Mouse (Mus musculus): ENCODE results near the gene Rtl6. TPM values are rescaled to one million over a fixed set of nuclear protein-coding genes. Genes with fewer than 3 reads are reported as not detected.

Rtl6 gene
- polyA plus RNA-seq, 1 experiment from 2014 or later, result 8.5 TPM

- H3K4me2 ChIP-seq, result no peak overlapping the region
- peaks cover 2% of the 10 kb centered on the region; the same call in 1 of the 2 replicates for H3K27me3 ChIP-seq
- ATAC-seq (replicated peaks; ENCODE audit: insufficient number of reproducible peaks, insufficient read depth, low FRiP score, low read depth), result no peak
- H3K4me1 ChIP-seq (replicated peaks), result no peaks in the 10 kb centered on the region
- no peaks in the 10 kb centered on the region for H3K9me3 ChIP-seq (replicated peaks)
- H3K36me3 ChIP-seq, result no peaks in the 10 kb centered on the region
- no peak overlapping the region for H3K4me3 ChIP-seq
- H3K9ac ChIP-seq, result no peak overlapping the region
- no peak overlapping the region for H3K27ac ChIP-seq
- 87% methylated on average over 9 of the region's 9 CpGs for WGBS
Observed at GRCm38 (mm10) chr15:84536611-84537010, 21.0 kb downstream of the Rtl6 start.

- WGBS, result 91% methylated on average over 2 of the region's 2 CpGs
- no peak overlapping the region for H3K9ac ChIP-seq
- H3K4me2 ChIP-seq, result no peak overlapping the region
- no peak overlapping the region for H3K4me3 ChIP-seq
- no peaks in the 10 kb centered on the region for H3K36me3 ChIP-seq
- no peak overlapping the region for H3K27ac ChIP-seq
- H3K4me1 ChIP-seq (replicated peaks), result no peaks in the 10 kb centered on the region
- H3K9me3 ChIP-seq (replicated peaks), result no peaks in the 10 kb centered on the region
- peaks cover 7% of the 10 kb centered on the region; the same call in 1 of the 2 replicates for H3K27me3 ChIP-seq
- no peak for ATAC-seq (replicated peaks; ENCODE audit: insufficient number of reproducible peaks, insufficient read depth, low FRiP score, low read depth)
Observed at GRCm38 (mm10) chr15:84535953-84536352, 21.7 kb downstream of the Rtl6 start.

GRCm38 (mm10) chr15:84532211-84532610, 25.4 kb downstream of the Rtl6 start:
- no peak overlapping the region for H3K4me2 ChIP-seq
- H3K27me3 ChIP-seq, result peaks cover 7% of the 10 kb centered on the region; the same call in 1 of the 2 replicates
- H3K4me1 ChIP-seq (replicated peaks), result no peaks in the 10 kb centered on the region
- WGBS, result 59% methylated on average over 2 of the region's 2 CpGs
- no peak for ATAC-seq (replicated peaks; ENCODE audit: insufficient number of reproducible peaks, insufficient read depth, low FRiP score, low read depth)
- H3K4me3 ChIP-seq, result no peak overlapping the region
- H3K9ac ChIP-seq, result no peak overlapping the region
- no peak overlapping the region for H3K27ac ChIP-seq
- no peaks in the 10 kb centered on the region for H3K9me3 ChIP-seq (replicated peaks)
- no peaks in the 10 kb centered on the region for H3K36me3 ChIP-seq

- WGBS, result 64% methylated on average over 10 of the region's 10 CpGs
Observed at GRCm38 (mm10) chr15:84531535-84531934, 26.1 kb downstream of the Rtl6 start.

GRCm38 (mm10) chr15:84526921-84527320, 30.7 kb downstream of the Rtl6 start:
- Histone ChIP-seq H3K27me3 (peaks cover 15% of the 10 kb centered on the region), H3K36me3 (no peaks in the 10 kb centered on the region), H3K9ac (no peak overlapping the region), H3K9me3 (replicated peaks) (no peaks in the 10 kb centered on the region), H3K4me2 (no peak overlapping the region), H3K4me1 (replicated peaks) (no peaks in the 10 kb centered on the region), H3K27ac (no peak overlapping the region), H3K4me3 (no peak overlapping the region)
- WGBS, result 64% methylated on average over 14 of the region's 14 CpGs
- no peak for ATAC-seq (replicated peaks; ENCODE audit: insufficient number of reproducible peaks, insufficient read depth, low FRiP score, low read depth)

More at GRCm38 (mm10) chr15:84531535-84531934, 26.1 kb downstream of the Rtl6 start:
- Histone ChIP-seq H3K36me3 (no peaks in the 10 kb centered on the region), H3K27me3 (peaks cover 9% of the 10 kb centered on the region), H3K27ac (no peak overlapping the region), H3K4me1 (replicated peaks) (no peaks in the 10 kb centered on the region), H3K4me2 (no peak overlapping the region), H3K4me3 (no peak overlapping the region), H3K9ac (no peak overlapping the region), H3K9me3 (replicated peaks) (no peaks in the 10 kb centered on the region)
- ATAC-seq (replicated peaks; ENCODE audit: insufficient number of reproducible peaks, insufficient read depth, low FRiP score, low read depth), result no peak

- no peaks in the 10 kb centered on the region for H3K9me3 ChIP-seq (replicated peaks)
- H3K36me3 ChIP-seq, result no peaks in the 10 kb centered on the region
- no peak for ATAC-seq (replicated peaks; ENCODE audit: insufficient number of reproducible peaks, insufficient read depth, low FRiP score, low read depth)
- no peak overlapping the region for H3K4me3 ChIP-seq
- H3K4me2 ChIP-seq, result no peak overlapping the region
- H3K27me3 ChIP-seq, result peaks cover 8% of the 10 kb centered on the region; the same call in 1 of the 2 replicates
- WGBS, result 63% methylated on average over 5 of the region's 5 CpGs
- H3K9ac ChIP-seq, result no peak overlapping the region
- H3K4me1 ChIP-seq (replicated peaks), result no peaks in the 10 kb centered on the region
- no peak overlapping the region for H3K27ac ChIP-seq
Observed at GRCm38 (mm10) chr15:84525222-84525883, 32.3 kb downstream of the Rtl6 start.

- H3K36me3 ChIP-seq, result no peaks in the 10 kb centered on the region
- peaks cover 8% of the 10 kb centered on the region; the same call in 1 of the 2 replicates for H3K27me3 ChIP-seq
- WGBS, result 77% methylated on average over 8 of the region's 8 CpGs
- no peak overlapping the region for H3K4me2 ChIP-seq
- no peak for ATAC-seq (replicated peaks; ENCODE audit: insufficient number of reproducible peaks, insufficient read depth, low FRiP score, low read depth)
- H3K4me3 ChIP-seq, result no peak overlapping the region
- no peaks in the 10 kb centered on the region for H3K9me3 ChIP-seq (replicated peaks)
- no peak overlapping the region for H3K27ac ChIP-seq
- H3K4me1 ChIP-seq (replicated peaks), result no peaks in the 10 kb centered on the region
- H3K9ac ChIP-seq, result no peak overlapping the region
Observed at GRCm38 (mm10) chr15:84522953-84523689, 34.5 kb downstream of the Rtl6 start.

- no peak overlapping the region for H3K27ac ChIP-seq
- no peak for ATAC-seq (replicated peaks; ENCODE audit: insufficient number of reproducible peaks, insufficient read depth, low FRiP score, low read depth)
- no peaks in the 10 kb centered on the region for H3K36me3 ChIP-seq
- H3K27me3 ChIP-seq, result peaks cover 6% of the 10 kb centered on the region; the same call in 1 of the 2 replicates
- H3K4me3 ChIP-seq, result no peak overlapping the region
- H3K4me2 ChIP-seq, result no peak overlapping the region
- WGBS, result 79% methylated on average over 4 of the region's 4 CpGs
- no peaks in the 10 kb centered on the region for H3K9me3 ChIP-seq (replicated peaks)
- H3K4me1 ChIP-seq (replicated peaks), result no peaks in the 10 kb centered on the region
- no peak overlapping the region for H3K9ac ChIP-seq
Observed at GRCm38 (mm10) chr15:84521486-84521885, 36.1 kb downstream of the Rtl6 start.

- Histone ChIP-seq H3K27me3 (no peaks in the 10 kb centered on the region; the same call in 1 of the 2 replicates), H3K4me2 (no peak overlapping the region), H3K9me3 (replicated peaks) (no peaks in the 10 kb centered on the region), H3K9ac (no peak overlapping the region), H3K36me3 (no peaks in the 10 kb centered on the region), H3K4me3 (no peak overlapping the region), H3K27ac (no peak overlapping the region), H3K4me1 (replicated peaks) (no peaks in the 10 kb centered on the region)
- 49% methylated on average over 8 of the region's 8 CpGs for WGBS
- ATAC-seq (replicated peaks; ENCODE audit: insufficient number of reproducible peaks, insufficient read depth, low FRiP score, low read depth), result no peak
Observed at GRCm38 (mm10) chr15:84518540-84518939, 39.1 kb downstream of the Rtl6 start.

- 0 out of 2 replicates have a peak, but pooled peaks have one; percentile 23 for ATAC-seq (replicated peaks; ENCODE audit: insufficient number of reproducible peaks, insufficient read depth, low FRiP score, low read depth)
- WGBS, result 35% methylated on average over 5 of the region's 5 CpGs
Observed at GRCm38 (mm10) chr15:84512626-84513296, 44.9 kb downstream of the Rtl6 start.

GRCm38 (mm10) chr15:84509981-84510380, 47.6 kb downstream of the Rtl6 start:
- Histone ChIP-seq H3K4me1 (replicated peaks) (peaks cover 23% of the 10 kb centered on the region), H3K36me3 (no peaks in the 10 kb centered on the region), H3K27me3 (no peaks in the 10 kb centered on the region), H3K9me3 (replicated peaks) (no peaks in the 10 kb centered on the region), H3K27ac (no peak overlapping the region), H3K4me3 (no peak overlapping the region), H3K9ac (no peak overlapping the region), H3K4me2 (no peak overlapping the region)
- ATAC-seq (replicated peaks; ENCODE audit: insufficient number of reproducible peaks, insufficient read depth, low FRiP score, low read depth), result no peak
- WGBS, result 60% methylated on average over 16 of the region's 16 CpGs

More at GRCm38 (mm10) chr15:84512626-84513296, 44.9 kb downstream of the Rtl6 start:
- H3K9me3 ChIP-seq (replicated peaks), result no peaks in the 10 kb centered on the region
- no peak overlapping the region for H3K4me3 ChIP-seq
- peak overlapping the region; percentile 37; the same call in 1 of the 2 replicates for H3K27ac ChIP-seq
- peaks cover 18% of the 10 kb centered on the region for H3K4me1 ChIP-seq (replicated peaks)
- no peak overlapping the region for H3K4me2 ChIP-seq
- no peak overlapping the region for H3K9ac ChIP-seq
- H3K27me3 ChIP-seq, result no peaks in the 10 kb centered on the region; the same call in 1 of the 2 replicates
- H3K36me3 ChIP-seq, result no peaks in the 10 kb centered on the region

All from heart, embryonic 15.5 days (tissue).